Mouse (Mus musculus) intestine, postnatal 0 days (tissue): ENCODE measurements around the gene Agbl4. TPM values are rescaled to one million over a fixed set of nuclear protein-coding genes. Genes with fewer than 3 reads are reported as not detected.

Experiments used
- ATAC-seq: fragments of 200-750 bp; cut with Nextera tagmentation; 2 replicates; pipeline ENCODE4 v1.8.0; 2017; ENCODE audit warnings: mild to moderate bottlenecking, moderate TSS enrichment, moderate library complexity
- H3K27ac ChIP-seq: fragments of 300-500 bp; sonication (generic); 2 replicates; pipeline ENCODE4 v1.5.1; 2014; ENCODE audit warnings: mild to moderate bottlenecking, low read depth, low read length, moderate library complexity
- H3K27me3 ChIP-seq: fragments of 300-500 bp; sonication (generic); replicated peaks from 2 replicates; pipeline ENCODE4 v1.6.1; 2014; ENCODE audit warnings: low read length, mixed read lengths; ENCODE audit not compliant: control insufficient read depth, insufficient read depth
- H3K36me3 ChIP-seq: fragments of 300-500 bp; sonication (generic); 2 replicates; pipeline ENCODE4 v1.6.1; 2014; ENCODE audit warnings: mild to moderate bottlenecking, moderate library complexity; ENCODE audit not compliant: control insufficient read depth, insufficient read depth
- H3K4me1 ChIP-seq: fragments of 300-500 bp; sonication (generic); replicated peaks from 2 replicates; pipeline ENCODE4 v1.6.1; 2014; ENCODE audit warnings: antibody characterized with exemption, low read length, mixed read lengths; ENCODE audit not compliant: control insufficient read depth, insufficient read depth
- H3K4me2 ChIP-seq: fragments of 300-500 bp; sonication (generic); replicated peaks from 2 replicates; pipeline ENCODE4 v1.6.1; 2014; ENCODE audit warnings: low read depth, mild to moderate bottlenecking, moderate library complexity
- H3K4me3 ChIP-seq: fragments of 300-500 bp; sonication (generic); 2 replicates; pipeline ENCODE4 v1.5.1; 2014; ENCODE audit warnings: low read depth, low read length
- H3K9ac ChIP-seq: fragments of 300-500 bp; sonication (generic); 2 replicates; pipeline ENCODE4 v1.6.1; 2014; ENCODE audit warnings: mild to moderate bottlenecking, low read depth, low read length
- H3K9me3 ChIP-seq: fragments of 300-500 bp; sonication (generic); 2 replicates; pipeline ENCODE4 v1.6.1; 2016; ENCODE audit warnings: mixed run types; ENCODE audit not compliant: control insufficient read depth
- CTCF ChIP-seq: sonication (generic); IDR thresholded peaks from 2 replicates; pipeline ENCODE4 v1.5.1; 2016; ENCODE audit warnings: low read depth, mild to moderate bottlenecking, control low read depth, antibody characterized with exemption, moderate library complexity
- WGBS: fragments of 180-500 bp; shearing (Covaris S2); extraction: QIAGEN DNeasy Blood & Tissue Kit; methylation state at CpG from one replicate; pipeline ENCODE4 v1.1.7; 2014; 5-methylcytosine and 5-hydroxymethylcytosine counted together
- polyA plus RNA-seq: library from polyadenylated mRNA; unstranded; fragments of >200 nt; fragmentation: Nextera tagmentation; extraction: Ambion mirVana; gene quantifications from 2 replicates; pipeline ENCODE4 v1.2.1, GENCODE M21; 2015

Gene Agbl4
- polyA plus RNA-seq, 1 experiment from 2014 or later: 0.18 TPM

DNA sequence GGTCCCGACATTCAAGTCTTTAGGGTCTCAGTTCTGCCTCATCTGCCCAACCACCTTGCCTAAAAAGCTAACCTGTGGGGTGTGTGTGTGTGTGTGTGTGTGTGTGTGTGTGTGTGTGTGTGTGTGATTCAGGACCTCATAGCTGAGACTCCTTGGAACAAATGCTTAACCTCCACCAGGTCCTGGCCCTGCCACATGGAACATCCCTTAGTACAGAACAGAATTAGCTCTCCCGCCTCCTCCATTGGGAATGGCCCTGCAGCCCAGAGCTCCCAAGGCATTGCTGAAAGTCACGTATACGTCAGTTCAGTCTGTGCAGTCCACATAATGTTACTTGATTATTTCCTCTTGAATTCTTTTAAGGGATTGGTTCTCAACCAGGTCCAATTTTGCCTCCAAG lies 1120.7 kb downstream of the Agbl4 start:
- ATAC-seq: no peak
- no peak overlapping the region for H3K4me2 ChIP-seq

DNA sequence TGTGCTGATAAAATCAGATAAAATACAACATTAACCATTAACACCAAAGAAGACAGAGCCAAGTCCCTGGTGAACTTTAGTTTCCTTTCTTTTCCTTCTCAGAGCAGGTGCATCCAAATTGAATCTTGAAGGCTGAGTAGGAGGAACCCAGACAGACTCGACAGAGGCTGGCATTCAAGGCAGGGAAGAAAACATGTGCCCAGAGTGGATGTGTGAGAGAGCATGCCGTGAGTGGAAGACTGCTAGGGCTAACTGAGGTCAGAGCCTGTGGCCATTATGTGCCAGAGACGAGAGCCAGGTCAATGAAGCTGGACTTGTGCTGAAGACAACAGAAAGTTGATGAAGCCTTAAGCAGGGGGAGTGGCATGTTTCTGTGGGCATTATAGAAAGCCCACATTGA lies 1121.8 kb downstream of the Agbl4 start:
- TF ChIP-seq CTCF: no peak
- no peak for ATAC-seq
- Histone ChIP-seq H3K27me3 (no peaks in the 10 kb centered on the region), H3K9me3 (no peaks in the 10 kb centered on the region), H3K27ac (no peak overlapping the region), H3K4me1 (no peaks in the 10 kb centered on the region), H3K9ac (no peak overlapping the region), H3K4me2 (no peak overlapping the region), H3K4me3 (no peak overlapping the region), H3K36me3 (no peaks in the 10 kb centered on the region)
- 68% methylated on average over 3 of the region's 3 CpGs for WGBS

More for the DNA sequence above, 1120.7 kb downstream of the Agbl4 start:
- H3K27me3 ChIP-seq: no peaks in the 10 kb centered on the region
- H3K36me3 ChIP-seq: no peaks in the 10 kb centered on the region
- 89% methylated on average over 4 of the region's 4 CpGs for WGBS
- H3K4me3 ChIP-seq: no peak overlapping the region
- H3K9me3 ChIP-seq: no peaks in the 10 kb centered on the region
- H3K27ac ChIP-seq: no peak overlapping the region
- TF ChIP-seq CTCF: no peak
- H3K9ac ChIP-seq: no peak overlapping the region
- H3K4me1 ChIP-seq: no peaks in the 10 kb centered on the region

DNA sequence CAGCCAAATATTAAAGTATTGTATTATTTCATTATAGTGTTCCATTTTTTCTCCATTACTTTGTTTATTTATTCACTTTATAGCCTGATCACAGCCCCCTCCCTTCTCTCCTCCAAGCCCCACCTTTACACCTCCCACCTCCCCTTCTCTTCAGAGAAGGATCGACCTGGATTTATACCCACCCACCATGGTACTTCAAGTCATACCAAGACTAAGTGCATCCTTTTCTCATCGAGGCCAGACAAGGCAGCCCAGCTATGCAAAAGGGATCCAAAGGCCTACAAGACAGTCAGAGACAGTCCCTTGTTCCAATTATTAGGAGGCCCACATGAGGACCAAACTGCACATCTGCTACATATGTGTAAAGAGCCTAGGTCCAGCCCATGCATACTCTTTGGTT lies 1122.5 kb downstream of the Agbl4 start:
- TF ChIP-seq CTCF: no peak
- no peak for ATAC-seq
- no peaks in the 10 kb centered on the region for H3K36me3 ChIP-seq
- H3K27me3 ChIP-seq: no peaks in the 10 kb centered on the region
- no peak overlapping the region for H3K9ac ChIP-seq
- WGBS: 86% methylated on average over 2 of the region's 2 CpGs
- no peaks in the 10 kb centered on the region for H3K9me3 ChIP-seq
- H3K4me1 ChIP-seq: no peaks in the 10 kb centered on the region
- H3K4me2 ChIP-seq: no peak overlapping the region
- H3K27ac ChIP-seq: no peak overlapping the region
- no peak overlapping the region for H3K4me3 ChIP-seq

DNA sequence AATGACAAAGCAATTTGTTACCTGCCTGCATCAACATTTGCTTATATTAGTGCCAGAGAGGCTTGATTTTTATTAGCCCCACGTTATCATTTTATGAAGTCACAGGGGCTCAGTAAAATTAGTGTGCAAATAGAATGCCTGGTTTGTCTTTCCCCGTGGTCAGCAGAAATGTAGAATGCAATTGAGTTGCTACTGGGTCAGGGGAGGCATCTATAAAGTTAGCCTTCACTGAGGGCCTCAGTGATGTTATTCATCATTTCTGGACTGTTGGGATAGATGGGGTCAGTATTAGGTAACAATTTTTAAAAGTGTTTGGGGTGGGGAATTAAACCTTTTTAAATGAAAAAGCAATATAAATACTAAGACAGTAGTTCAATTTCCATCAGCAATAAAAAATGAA lies 1125.5 kb downstream of the Agbl4 start:
- Histone ChIP-seq H3K9ac (no peak overlapping the region), H3K9me3 (no peaks in the 10 kb centered on the region), H3K27me3 (no peaks in the 10 kb centered on the region), H3K4me3 (no peak overlapping the region), H3K36me3 (no peaks in the 10 kb centered on the region), H3K4me2 (no peak overlapping the region), H3K4me1 (no peaks in the 10 kb centered on the region), H3K27ac (no peak overlapping the region)
- 29% methylated on average over 2 of the region's 2 CpGs for WGBS
- no peak for TF ChIP-seq CTCF
- no peak for ATAC-seq

DNA sequence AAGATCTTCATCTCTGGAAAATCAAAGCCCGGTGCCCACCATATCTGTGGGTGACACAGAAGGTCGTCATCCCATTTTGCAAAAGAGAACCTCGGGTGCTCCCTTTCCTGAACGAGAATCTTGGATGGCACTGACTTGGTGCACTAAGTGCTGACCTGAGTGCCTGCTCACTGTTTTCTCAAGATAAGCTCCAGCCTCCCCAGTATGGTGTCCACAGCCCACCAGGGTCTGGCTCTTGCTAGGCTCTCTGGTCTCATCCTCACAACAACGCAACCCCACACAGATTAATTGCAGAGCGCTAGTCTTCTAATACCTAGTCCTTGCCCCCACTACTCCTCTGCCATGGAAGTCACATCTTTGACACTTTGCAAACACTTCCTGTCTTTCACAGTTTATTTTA lies 1131.5 kb downstream of the Agbl4 start:
- WGBS: 81% methylated on average over 6 of the region's 6 CpGs
- Histone ChIP-seq H3K4me2 (no peak overlapping the region), H3K9ac (no peak overlapping the region), H3K4me1 (no peaks in the 10 kb centered on the region), H3K36me3 (no peaks in the 10 kb centered on the region), H3K9me3 (no peaks in the 10 kb centered on the region), H3K27ac (no peak overlapping the region), H3K27me3 (no peaks in the 10 kb centered on the region), H3K4me3 (no peak overlapping the region)
- no peak for ATAC-seq
- TF ChIP-seq CTCF: no peak

DNA sequence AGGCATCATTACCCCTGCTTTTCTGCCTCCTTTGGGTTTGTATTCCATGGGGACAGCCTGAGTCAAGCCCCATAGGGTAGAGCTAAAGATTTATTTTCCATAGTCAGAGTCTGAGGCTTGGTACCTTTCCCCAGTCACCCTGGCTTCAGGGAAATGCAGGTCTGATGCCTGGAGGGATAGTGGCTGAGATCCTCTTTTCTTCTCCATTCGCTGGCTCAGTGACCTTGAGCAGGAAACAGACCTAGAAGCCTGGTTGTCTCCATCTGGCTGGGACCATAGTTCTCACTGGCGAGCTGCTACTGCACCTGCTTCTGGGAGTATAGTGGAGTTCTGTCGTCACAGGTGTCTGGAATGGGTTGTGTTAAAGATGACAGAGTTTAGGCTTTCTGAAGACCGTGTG lies 1132.5 kb downstream of the Agbl4 start:
- Histone ChIP-seq H3K9me3 (no peaks in the 10 kb centered on the region), H3K36me3 (no peaks in the 10 kb centered on the region), H3K9ac (no peak overlapping the region), H3K4me3 (no peak overlapping the region), H3K27me3 (no peaks in the 10 kb centered on the region), H3K4me2 (no peak overlapping the region), H3K4me1 (no peaks in the 10 kb centered on the region), H3K27ac (no peak overlapping the region)
- TF ChIP-seq CTCF: no peak
- 80% methylated on average over 4 of the region's 4 CpGs for WGBS
- ATAC-seq: no peak

DNA sequence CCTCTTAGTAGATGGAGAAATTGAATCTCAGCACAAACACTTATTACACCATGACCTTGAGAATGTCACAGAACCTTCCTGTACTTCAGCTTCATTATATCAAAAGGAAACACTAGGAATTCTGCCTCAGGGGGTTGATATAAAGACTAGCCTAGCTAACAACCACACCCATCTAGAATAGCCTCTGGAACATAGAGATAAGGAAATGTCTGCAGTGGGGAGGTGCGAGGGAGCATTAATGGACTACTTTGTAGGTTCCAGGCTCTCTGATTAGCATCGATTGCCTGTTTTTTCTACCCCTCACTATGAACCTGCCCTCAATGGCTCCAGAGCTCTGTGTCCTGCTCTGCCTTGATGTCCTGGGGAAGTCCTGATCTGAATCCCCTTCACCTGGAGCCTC lies 1133.1 kb downstream of the Agbl4 start:
- Histone ChIP-seq H3K36me3 (no peaks in the 10 kb centered on the region), H3K9me3 (no peaks in the 10 kb centered on the region), H3K27me3 (no peaks in the 10 kb centered on the region), H3K4me3 (no peak overlapping the region), H3K4me2 (no peak overlapping the region), H3K27ac (no peak overlapping the region), H3K9ac (no peak overlapping the region), H3K4me1 (no peaks in the 10 kb centered on the region)
- 44% methylated on average over 2 of the region's 2 CpGs for WGBS
- TF ChIP-seq CTCF: no peak
- ATAC-seq: no peak
